Mouse (Mus musculus) midbrain, embryonic 11.5 days (tissue): ENCODE results near the gene Zbtb3. TPM values are rescaled to one million over a fixed set of nuclear protein-coding genes. Genes with fewer than 3 reads are reported as not detected.

ENCODE experiments used
- ATAC-seq: fragments of 200-750 bp; cut with Nextera tagmentation; 2 replicates; pipeline ENCODE4 v1.8.0; 2017; ENCODE audit warnings: moderate TSS enrichment, moderate library complexity; ENCODE audit not compliant: low FRiP score
- DNase-seq: peaks from one replicate; pipeline ENCODE4 v3.0.0; 2015; ENCODE audit warnings: low spot score; ENCODE audit errors: missing footprints
- H3K27ac ChIP-seq: fragments of 300-500 bp; sonication (generic); 2 replicates; pipeline ENCODE4 v1.5.1; 2014; ENCODE audit warnings: low read depth, low read length
- H3K27me3 ChIP-seq: fragments of 300-500 bp; sonication (generic); 2 replicates; pipeline ENCODE4 v1.6.1; 2014; ENCODE audit warnings: mild to moderate bottlenecking, low read length, moderate library complexity, mixed read lengths; ENCODE audit not compliant: control insufficient read depth, insufficient read depth
- H3K36me3 ChIP-seq: fragments of 300-500 bp; sonication (generic); 2 replicates; pipeline ENCODE4 v1.6.1; 2014; ENCODE audit warnings: mild to moderate bottlenecking, low read length, moderate library complexity, mixed read lengths; ENCODE audit not compliant: control insufficient read depth, insufficient read depth
- H3K4me1 ChIP-seq: fragments of 300-500 bp; sonication (generic); 2 replicates; pipeline ENCODE4 v1.6.1; 2014; ENCODE audit warnings: low read length; ENCODE audit not compliant: control insufficient read depth, insufficient read depth
- H3K4me2 ChIP-seq: fragments of 300-500 bp; sonication (generic); 2 replicates; pipeline ENCODE4 v1.6.1; 2014; ENCODE audit warnings: mild to moderate bottlenecking, moderate library complexity
- H3K4me3 ChIP-seq: fragments of 300-500 bp; sonication (generic); 2 replicates; pipeline ENCODE4 v1.5.1; 2014; ENCODE audit warnings: low read depth, low read length
- H3K9ac ChIP-seq: fragments of 300-500 bp; sonication (generic); 2 replicates; pipeline ENCODE4 v1.6.1; 2014; ENCODE audit warnings: low read length
- H3K9me3 ChIP-seq: fragments of 300-500 bp; sonication (generic); 2 replicates; pipeline ENCODE4 v1.6.1; 2016; ENCODE audit warnings: low read length; ENCODE audit not compliant: control insufficient read depth
- WGBS: fragments of 180-500 bp; shearing (Covaris S2); extraction: QIAGEN DNeasy Blood & Tissue Kit; methylation state at CpG from one replicate; pipeline ENCODE4 v1.1.7; 2014; 5-methylcytosine and 5-hydroxymethylcytosine counted together
- polyA plus RNA-seq: library from polyadenylated mRNA; unstranded; fragments of >200 nt; fragmentation: Nextera tagmentation; extraction: Ambion mirVana; gene quantifications from 2 replicates; pipeline ENCODE4 v1.2.1, GENCODE M21; 2014

Zbtb3 gene
- polyA plus RNA-seq, 1 experiment from 2014 or later: 6.5 TPM

- peaks cover 27% of the 10 kb centered on the region for H3K4me1 ChIP-seq
- ATAC-seq: no peak
- H3K4me3 ChIP-seq: no peak overlapping the region
- WGBS: 88% methylated on average over 6 of the region's 6 CpGs
- DNase-seq: no peak
- H3K27ac ChIP-seq: no peak overlapping the region
- peaks cover 12% of the 10 kb centered on the region; the same call in 1 of the 2 replicates for H3K36me3 ChIP-seq
- H3K4me2 ChIP-seq: no peak overlapping the region
- H3K27me3 ChIP-seq: no peaks in the 10 kb centered on the region
- H3K9ac ChIP-seq: no peak overlapping the region
- H3K9me3 ChIP-seq: no peaks in the 10 kb centered on the region
Observed at GRCm38 (mm10) chr19:8842961-8843360, 40.6 kb downstream of the Zbtb3 start.

- H3K4me3 ChIP-seq: no peak overlapping the region
- H3K27me3 ChIP-seq: no peaks in the 10 kb centered on the region
- no peaks in the 10 kb centered on the region for H3K9me3 ChIP-seq
- no peak for ATAC-seq
- H3K9ac ChIP-seq: no peak overlapping the region
- H3K4me1 ChIP-seq: peaks cover 14% of the 10 kb centered on the region
- WGBS: 71% methylated on average over 5 of the region's 5 CpGs
- peak; percentile 92 for DNase-seq
- H3K36me3 ChIP-seq: peaks cover 15% of the 10 kb centered on the region
- H3K27ac ChIP-seq: no peak overlapping the region
- no peak overlapping the region for H3K4me2 ChIP-seq
Observed at GRCm38 (mm10) chr19:8844371-8845129, 42.2 kb downstream of the Zbtb3 start.

GRCm38 (mm10) chr19:8848356-8848755, 46.0 kb downstream of the Zbtb3 start:
- no peak overlapping the region for H3K4me3 ChIP-seq
- no peak overlapping the region for H3K9ac ChIP-seq
- H3K9me3 ChIP-seq: no peaks in the 10 kb centered on the region
- H3K27ac ChIP-seq: no peak overlapping the region
- no peak overlapping the region for H3K4me2 ChIP-seq
- peaks cover 15% of the 10 kb centered on the region for H3K36me3 ChIP-seq
- DNase-seq (no peak), ATAC-seq (no peak)
- 83% methylated on average over 5 of the region's 5 CpGs for WGBS
- H3K4me1 ChIP-seq: no peaks in the 10 kb centered on the region
- H3K27me3 ChIP-seq: no peaks in the 10 kb centered on the region

GRCm38 (mm10) chr19:8850402-8850901, 48.1 kb downstream of the Zbtb3 start, which contains the start of gene Lrrn4cl:
Gene Lrrn4cl, plus strand, starts transcription at chr19:8850768.
- H3K27ac ChIP-seq: no peak within 1 kb of the TSS
- no peak within 1 kb of the TSS for H3K9ac ChIP-seq
- DNase-seq: no peak
- H3K4me1 ChIP-seq: no peaks in the 10 kb centered on the region
- no peak within 1 kb of the TSS for H3K4me3 ChIP-seq
- 47% methylated on average over 7 of the region's 7 CpGs for WGBS
- no peak within 1 kb of the TSS for H3K4me2 ChIP-seq
- H3K27me3 ChIP-seq: no peaks in the 10 kb centered on the region
- peak; percentile 48; the same call in 1 of the 2 replicates for ATAC-seq
- peaks cover 15% of the 10 kb centered on the region for H3K36me3 ChIP-seq
- no peaks in the 10 kb centered on the region for H3K9me3 ChIP-seq

- Histone ChIP-seq H3K9ac (no peak overlapping the region), H3K9me3 (no peaks in the 10 kb centered on the region), H3K4me1 (no peaks in the 10 kb centered on the region), H3K27me3 (no peaks in the 10 kb centered on the region), H3K27ac (no peak overlapping the region), H3K36me3 (peaks cover 10% of the 10 kb centered on the region), H3K4me3 (no peak overlapping the region), H3K4me2 (no peak overlapping the region)
- ATAC-seq: no peak
- DNase-seq: no peak
- WGBS: 59% methylated on average over 7 of the region's 7 CpGs
Observed at GRCm38 (mm10) chr19:8851639-8852038, 49.3 kb downstream of the Zbtb3 start.

GRCm38 (mm10) chr19:8852236-8852928, 50.0 kb downstream of the Zbtb3 start:
- no peak for ATAC-seq
- H3K9ac ChIP-seq: no peak overlapping the region
- no peak overlapping the region for H3K4me3 ChIP-seq

GRCm38 (mm10) chr19:8853117-8853516, 50.8 kb downstream of the Zbtb3 start:
- no peak overlapping the region for H3K4me3 ChIP-seq
- no peak overlapping the region for H3K27ac ChIP-seq
- H3K9me3 ChIP-seq: no peaks in the 10 kb centered on the region
- DNase-seq: no peak
- no peak overlapping the region for H3K9ac ChIP-seq
- WGBS: 84% methylated on average over 3 of the region's 3 CpGs
- H3K4me2 ChIP-seq: no peak overlapping the region
- peaks cover 3% of the 10 kb centered on the region for H3K36me3 ChIP-seq
- H3K27me3 ChIP-seq: no peaks in the 10 kb centered on the region
- no peaks in the 10 kb centered on the region for H3K4me1 ChIP-seq
- ATAC-seq: no peak

More at GRCm38 (mm10) chr19:8852236-8852928, 50.0 kb downstream of the Zbtb3 start:
- H3K36me3 ChIP-seq: peaks cover 6% of the 10 kb centered on the region
- H3K4me2 ChIP-seq: no peak overlapping the region
- H3K4me1 ChIP-seq: no peaks in the 10 kb centered on the region
- no peaks in the 10 kb centered on the region for H3K27me3 ChIP-seq
- 60% methylated on average over 10 of the region's 10 CpGs for WGBS
- no peak overlapping the region for H3K27ac ChIP-seq
- H3K9me3 ChIP-seq: no peaks in the 10 kb centered on the region
- no peak for DNase-seq
